Mouse (Mus musculus): ENCODE results near the gene Lix1. TPM values are rescaled to one million over a fixed set of nuclear protein-coding genes. Genes with fewer than 3 reads are reported as not detected.

The Lix1 gene
- polyA plus RNA-seq, 1 experiment from 2014 or later = 30.5 TPM

DNA sequence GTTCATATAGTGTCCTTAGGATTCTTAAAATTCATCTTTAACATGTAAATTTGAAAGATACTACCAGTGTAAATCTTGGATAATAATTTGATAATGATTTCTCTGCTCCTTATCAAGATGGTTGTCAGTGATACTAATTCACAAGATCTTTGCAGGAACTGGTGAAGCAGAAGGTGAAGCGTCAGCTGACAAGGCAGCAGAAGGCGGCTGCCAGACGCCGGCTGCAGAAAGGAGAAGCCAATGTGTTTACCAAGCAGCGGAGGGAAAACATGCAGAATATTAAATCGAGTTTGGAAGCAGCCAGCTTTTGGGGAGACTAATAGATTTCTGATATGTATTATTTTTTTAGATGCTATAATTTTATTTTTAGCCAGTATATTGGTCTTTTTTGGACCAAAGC, 9.2 kb upstream of the Lix1 start:
- Histone ChIP-seq H3K27ac (ENCODE audit: low read length) (no peak overlapping the region), H3K4me1 (replicated peaks; ENCODE audit: control insufficient read depth, insufficient read depth, low read length) (peaks cover 15% of the 10 kb centered on the region), H3K36me3 (ENCODE audit: control insufficient read depth, insufficient read depth) (peaks cover 8% of the 10 kb centered on the region), H3K4me2 (ENCODE audit: low read length) (no peak overlapping the region), H3K4me3 (replicated peaks; ENCODE audit: low read length) (no peak overlapping the region), H3K27me3 (replicated peaks; ENCODE audit: control insufficient read depth, insufficient read depth, low read length) (no peaks in the 10 kb centered on the region), H3K9ac (replicated peaks; ENCODE audit: low read depth, low read length) (no peak overlapping the region), H3K9me3 (ENCODE audit: control insufficient read depth, low read length) (no peaks in the 10 kb centered on the region)
- ATAC-seq = peak; percentile 76
- WGBS = 64% methylated on average over 6 of the region's 6 CpGs

DNA sequence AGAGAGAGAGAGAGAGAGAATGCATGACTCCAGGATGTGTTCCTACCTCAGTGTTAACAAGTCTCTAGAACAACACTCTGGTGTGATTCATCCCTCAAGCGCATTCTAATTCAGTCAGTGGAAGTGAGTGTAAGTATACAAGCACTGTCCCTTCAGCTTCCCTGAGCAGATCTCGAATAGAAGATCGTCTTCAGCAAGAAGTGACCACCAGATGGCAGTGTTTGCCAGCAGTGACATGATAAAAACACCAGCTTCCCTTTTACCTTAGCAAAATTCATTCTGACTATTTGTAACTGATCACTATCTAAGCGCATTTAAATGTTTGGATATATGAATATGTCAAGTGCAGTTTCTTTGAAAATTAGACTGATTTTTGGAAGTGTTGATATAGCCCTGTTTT, 8.1 kb upstream of the Lix1 start:
- Histone ChIP-seq H3K36me3 (ENCODE audit: control insufficient read depth, insufficient read depth) (peaks cover 8% of the 10 kb centered on the region), H3K4me1 (replicated peaks; ENCODE audit: control insufficient read depth, insufficient read depth, low read length) (peaks cover 15% of the 10 kb centered on the region), H3K27me3 (replicated peaks; ENCODE audit: control insufficient read depth, insufficient read depth, low read length) (no peaks in the 10 kb centered on the region), H3K9me3 (ENCODE audit: control insufficient read depth, low read length) (no peaks in the 10 kb centered on the region), H3K9ac (replicated peaks; ENCODE audit: low read depth, low read length) (no peak overlapping the region), H3K27ac (ENCODE audit: low read length) (no peak overlapping the region; the same call in 1 of the 2 replicates), H3K4me3 (replicated peaks; ENCODE audit: low read length) (no peak overlapping the region), H3K4me2 (ENCODE audit: low read length) (no peak overlapping the region)
- peak; percentile 68 for ATAC-seq
- 22% methylated on average over 4 of the region's 4 CpGs for WGBS

DNA sequence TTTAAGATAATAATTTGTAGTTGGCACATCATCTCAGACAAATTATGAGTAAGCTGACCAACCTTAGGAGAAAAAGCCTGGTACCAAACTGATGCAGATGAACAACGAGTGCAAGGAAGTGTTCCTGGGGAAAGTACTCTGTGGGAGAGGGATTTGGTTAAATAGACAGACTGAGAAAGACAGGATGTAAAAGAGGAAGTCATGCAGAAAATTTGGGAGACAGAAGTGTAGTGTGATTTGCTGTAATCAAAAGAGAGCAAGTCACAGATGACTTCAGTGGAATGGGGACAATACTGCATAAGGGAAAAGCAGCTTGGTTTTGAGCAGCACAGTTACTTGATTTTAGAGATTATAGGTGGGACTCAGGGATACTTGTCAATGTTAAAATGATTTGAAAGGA, 5.6 kb upstream of the Lix1 start:
- ATAC-seq = peak; percentile 37
- peaks cover 15% of the 10 kb centered on the region for H3K4me1 ChIP-seq (replicated peaks; ENCODE audit: control insufficient read depth, insufficient read depth, low read length)
- 2% methylated on average over 1 of the region's 1 CpGs for WGBS
- H3K4me3 ChIP-seq (replicated peaks; ENCODE audit: low read length) = no peak overlapping the region
- no peak overlapping the region for H3K9ac ChIP-seq (replicated peaks; ENCODE audit: low read depth, low read length)
- peak overlapping the region; percentile 58 for H3K27ac ChIP-seq (ENCODE audit: low read length)
- H3K9me3 ChIP-seq (ENCODE audit: control insufficient read depth, low read length) = no peaks in the 10 kb centered on the region
- H3K4me2 ChIP-seq (ENCODE audit: low read length) = no peak overlapping the region
- no peaks in the 10 kb centered on the region for H3K27me3 ChIP-seq (replicated peaks; ENCODE audit: control insufficient read depth, insufficient read depth, low read length)
- H3K36me3 ChIP-seq (ENCODE audit: control insufficient read depth, insufficient read depth) = no peaks in the 10 kb centered on the region

DNA sequence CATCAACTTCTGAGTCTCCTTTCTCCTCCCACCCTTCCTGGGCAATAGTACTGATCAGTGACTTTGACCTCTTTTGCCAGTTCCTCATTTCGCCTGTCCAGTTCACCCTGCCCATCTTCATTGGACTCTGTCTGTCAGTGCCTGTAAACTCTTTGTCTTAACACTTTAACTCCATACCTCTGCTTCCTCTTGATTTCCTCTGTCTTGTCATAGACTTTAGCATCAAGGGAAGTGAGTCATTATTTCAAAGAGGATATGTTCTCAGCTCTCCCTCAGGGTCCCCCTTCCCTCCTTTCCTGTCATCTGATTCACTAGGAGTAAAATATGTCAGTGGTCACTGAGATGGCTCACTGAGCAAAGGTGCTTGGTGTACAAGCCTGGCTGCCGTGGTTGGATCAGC, 3.8 kb upstream of the Lix1 start:
- no peaks in the 10 kb centered on the region for H3K36me3 ChIP-seq (ENCODE audit: control insufficient read depth, insufficient read depth)
- H3K27me3 ChIP-seq (replicated peaks; ENCODE audit: control insufficient read depth, insufficient read depth, low read length) = no peaks in the 10 kb centered on the region
- peaks cover 17% of the 10 kb centered on the region for H3K4me1 ChIP-seq (replicated peaks; ENCODE audit: control insufficient read depth, insufficient read depth, low read length)
- no peak overlapping the region for H3K4me2 ChIP-seq (ENCODE audit: low read length)
- H3K9ac ChIP-seq (replicated peaks; ENCODE audit: low read depth, low read length) = no peak overlapping the region
- H3K4me3 ChIP-seq (replicated peaks; ENCODE audit: low read length) = no peak overlapping the region
- H3K27ac ChIP-seq (ENCODE audit: low read length) = no peak overlapping the region
- WGBS = 82% methylated on average over 2 of the region's 2 CpGs
- no peak for ATAC-seq
- no peaks in the 10 kb centered on the region for H3K9me3 ChIP-seq (ENCODE audit: control insufficient read depth, low read length)

- Histone ChIP-seq H3K27ac (ENCODE audit: low read length) (peak overlapping the region; percentile 85), H3K36me3 (ENCODE audit: control insufficient read depth, insufficient read depth) (no peaks in the 10 kb centered on the region), H3K4me3 (replicated peaks; ENCODE audit: low read length) (peak overlapping the region; percentile 47), H3K9ac (replicated peaks; ENCODE audit: low read depth, low read length) (peak overlapping the region; percentile 43), H3K4me1 (replicated peaks; ENCODE audit: control insufficient read depth, insufficient read depth, low read length) (peaks cover 17% of the 10 kb centered on the region), H3K9me3 (ENCODE audit: control insufficient read depth, low read length) (no peaks in the 10 kb centered on the region), H3K4me2 (ENCODE audit: low read length) (peak overlapping the region; percentile 44), H3K27me3 (replicated peaks; ENCODE audit: control insufficient read depth, insufficient read depth, low read length) (no peaks in the 10 kb centered on the region)
- ATAC-seq = peak; percentile 43
- WGBS = 3% methylated on average over 5 of the region's 5 CpGs
Observed at GRCm38 (mm10) chr17:17403038-17403437, 566 bp downstream of the Lix1 start.

- 11% methylated on average over 3 of the region's 3 CpGs for WGBS
- H3K4me2 ChIP-seq (ENCODE audit: low read length) = peak overlapping the region; percentile 52
- H3K4me1 ChIP-seq (replicated peaks; ENCODE audit: control insufficient read depth, insufficient read depth, low read length) = peaks cover 17% of the 10 kb centered on the region
- no peaks in the 10 kb centered on the region for H3K9me3 ChIP-seq (ENCODE audit: control insufficient read depth, low read length)
- no peaks in the 10 kb centered on the region for H3K36me3 ChIP-seq (ENCODE audit: control insufficient read depth, insufficient read depth)
- H3K4me3 ChIP-seq (replicated peaks; ENCODE audit: low read length) = peak overlapping the region; percentile 40
- H3K27me3 ChIP-seq (replicated peaks; ENCODE audit: control insufficient read depth, insufficient read depth, low read length) = no peaks in the 10 kb centered on the region
- peak overlapping the region; percentile 58 for H3K27ac ChIP-seq (ENCODE audit: low read length)
- no peak for ATAC-seq
- H3K9ac ChIP-seq (replicated peaks; ENCODE audit: low read depth, low read length) = peak overlapping the region; percentile 46; the same call in 1 of the 2 replicates
Observed at GRCm38 (mm10) chr17:17403578-17404112, 1.2 kb downstream of the Lix1 start.

DNA sequence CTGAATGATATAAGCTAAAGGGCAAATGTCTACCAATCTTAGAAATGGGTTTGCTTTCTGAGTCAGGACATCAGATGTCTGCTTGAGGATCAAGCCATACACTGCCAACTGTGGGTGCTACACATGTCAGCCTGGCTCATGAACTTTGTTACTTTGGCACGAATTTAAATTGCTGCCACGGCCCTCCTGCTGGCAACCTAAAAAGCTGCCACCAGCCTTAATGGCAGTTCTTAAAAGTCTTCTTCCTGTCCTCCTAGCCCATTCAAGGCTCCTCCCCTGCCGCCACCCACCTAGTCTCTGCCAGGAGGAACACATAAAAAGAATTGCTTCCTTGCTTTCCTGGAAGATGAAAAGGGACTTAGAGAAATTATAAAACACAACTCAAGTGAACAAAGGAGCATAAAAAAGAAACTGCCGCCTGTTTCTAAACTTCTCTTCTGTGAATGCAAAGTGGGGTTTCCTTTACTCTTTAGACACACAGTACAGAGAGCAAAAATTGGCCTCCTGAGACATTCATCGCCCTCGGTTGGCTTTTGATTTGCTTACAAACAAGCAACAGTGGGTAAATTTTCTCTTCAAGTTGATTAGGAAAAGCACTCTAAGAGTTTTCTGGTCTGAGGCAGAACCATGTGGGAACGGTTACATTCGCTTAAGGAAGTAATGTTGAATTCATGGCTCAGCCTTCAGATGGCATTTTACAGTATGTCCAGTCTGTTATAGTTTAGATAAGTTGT, 2.5 kb downstream of the Lix1 start:
- Histone ChIP-seq H3K27me3 (replicated peaks; ENCODE audit: control insufficient read depth, insufficient read depth, low read length) (no peaks in the 10 kb centered on the region), H3K4me3 (replicated peaks; ENCODE audit: low read length) (peak overlapping the region; percentile 30), H3K9ac (replicated peaks; ENCODE audit: low read depth, low read length) (peak overlapping the region; percentile 4; the same call in 1 of the 2 replicates), H3K9me3 (ENCODE audit: control insufficient read depth, low read length) (no peaks in the 10 kb centered on the region), H3K27ac (ENCODE audit: low read length) (peak overlapping the region; percentile 30; the same call in 1 of the 2 replicates), H3K36me3 (ENCODE audit: control insufficient read depth, insufficient read depth) (no peaks in the 10 kb centered on the region), H3K4me2 (ENCODE audit: low read length) (peak overlapping the region; percentile 42), H3K4me1 (replicated peaks; ENCODE audit: control insufficient read depth, insufficient read depth, low read length) (peaks cover 26% of the 10 kb centered on the region)
- ATAC-seq = no peak
- 9% methylated on average over 8 of the region's 8 CpGs for WGBS

- H3K4me3 ChIP-seq (replicated peaks; ENCODE audit: low read length) = 0 out of 2 replicates have a peak overlapping the region, but pooled peaks have one; percentile 5
- H3K36me3 ChIP-seq (ENCODE audit: control insufficient read depth, insufficient read depth) = no peaks in the 10 kb centered on the region
- H3K4me1 ChIP-seq (replicated peaks; ENCODE audit: control insufficient read depth, insufficient read depth, low read length) = peaks cover 26% of the 10 kb centered on the region
- 23% methylated on average over 1 of the region's 1 CpGs for WGBS
- no peak overlapping the region for H3K9ac ChIP-seq (replicated peaks; ENCODE audit: low read depth, low read length)
- no peak overlapping the region for H3K27ac ChIP-seq (ENCODE audit: low read length)
- no peaks in the 10 kb centered on the region for H3K27me3 ChIP-seq (replicated peaks; ENCODE audit: control insufficient read depth, insufficient read depth, low read length)
- no peak for ATAC-seq
- no peaks in the 10 kb centered on the region for H3K9me3 ChIP-seq (ENCODE audit: control insufficient read depth, low read length)
- peak overlapping the region; percentile 29 for H3K4me2 ChIP-seq (ENCODE audit: low read length)
Observed at GRCm38 (mm10) chr17:17405606-17406005, 3.1 kb downstream of the Lix1 start.

DNA sequence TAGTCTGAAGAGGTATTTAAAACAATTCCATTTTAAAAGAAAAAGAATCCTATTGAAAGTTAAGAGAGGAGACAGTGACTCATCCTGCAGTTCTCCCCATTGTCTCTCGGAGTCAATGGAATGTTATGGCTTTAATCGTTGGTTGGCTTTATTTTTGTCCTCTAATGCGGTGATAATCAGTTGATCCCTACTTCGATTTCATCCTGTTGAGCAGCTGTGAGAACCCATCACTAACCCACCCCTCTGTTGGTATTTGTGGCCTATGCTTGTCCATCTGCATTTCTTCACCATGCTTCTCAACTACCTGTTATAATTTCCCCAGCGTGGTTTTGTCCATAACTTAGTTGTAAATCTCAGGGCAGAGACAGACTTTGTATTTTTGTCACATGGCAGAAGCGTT, 5.7 kb downstream of the Lix1 start:
- Histone ChIP-seq H3K4me3 (replicated peaks; ENCODE audit: low read length) (no peak overlapping the region), H3K4me2 (ENCODE audit: low read length) (no peak overlapping the region), H3K27ac (ENCODE audit: low read length) (no peak overlapping the region), H3K27me3 (replicated peaks; ENCODE audit: control insufficient read depth, insufficient read depth, low read length) (no peaks in the 10 kb centered on the region), H3K9me3 (ENCODE audit: control insufficient read depth, low read length) (no peaks in the 10 kb centered on the region), H3K9ac (replicated peaks; ENCODE audit: low read depth, low read length) (no peak overlapping the region), H3K4me1 (replicated peaks; ENCODE audit: control insufficient read depth, insufficient read depth, low read length) (peaks cover 21% of the 10 kb centered on the region), H3K36me3 (ENCODE audit: control insufficient read depth, insufficient read depth) (no peaks in the 10 kb centered on the region)
- ATAC-seq = no peak
- 29% methylated on average over 6 of the region's 6 CpGs for WGBS

Measured in forebrain, embryonic 16.5 days (tissue).